Mouse (Mus musculus): ENCODE results near the gene Samd1. TPM values are rescaled to one million over a fixed set of nuclear protein-coding genes. Genes with fewer than 3 reads are reported as not detected.

The Samd1 gene
- polyA plus RNA-seq, 3 experiments from 2014 or later, result 5.0 to 7.3 (median 6.5) TPM

Other genes with a start within 250 kb of the Samd1 start
- 10 to 100 TPM in 2 of 3 experiments, 1 to 10 TPM in 1; 5.1 to 13.8 (median 11.3) TPM for gene Adgrl1, start 97.6 kb upstream of the Samd1 start, polyA plus RNA-seq (2017; shearing (Covaris generic))
- 1 to 10 TPM in 1 of 3 experiments, under 1 TPM in 2; 0.16 to 1.5 (median 0.52) TPM for gene Gm10644, start 42.5 kb upstream of the Samd1 start, polyA plus RNA-seq (2017; shearing (Covaris generic))
- gene Asf1b, start 42.2 kb upstream of the Samd1 start, polyA plus RNA-seq (2017; shearing (Covaris generic)), result 100 to 1,000 TPM in 1 of 3 experiments, 10 to 100 TPM in 2; 26.0 to 159 (median 26.4) TPM
- gene Prkaca, start 24.7 kb upstream of the Samd1 start, polyA plus RNA-seq (2017; shearing (Covaris generic)), result 10 to 100 TPM; 16.3 to 20.1 (median 18.8) TPM
- under 1 TPM in 2 of 3 experiments, not detected in 1; 0.51 to 0.70 TPM for gene 1700067K01Rik, start 3.8 kb downstream of the Samd1 start, polyA plus RNA-seq (2017; shearing (Covaris generic))
- gene 2210011C24Rik, start 14.5 kb downstream of the Samd1 start, polyA plus RNA-seq (2017; shearing (Covaris generic)), result 1 to 10 TPM in 2 of 3 experiments, not detected in 1; 1.2 to 2.5 TPM
- gene Palm3, start 23.8 kb downstream of the Samd1 start, polyA plus RNA-seq (2017; shearing (Covaris generic)), result 1 to 10 TPM; 1.6 to 3.7 (median 2.8) TPM
- gene Il27ra, start 44.9 kb downstream of the Samd1 start, polyA plus RNA-seq (2017; shearing (Covaris generic)), result 100 to 1,000 TPM; 188 to 350 (median 272) TPM
- 10 to 100 TPM; 21.2 to 34.2 (median 31.9) TPM for gene Rln3, start 47.3 kb downstream of the Samd1 start, polyA plus RNA-seq (2017; shearing (Covaris generic))
- gene Gm10643, start 67.5 kb downstream of the Samd1 start, polyA plus RNA-seq (2017; shearing (Covaris generic)), result 1 to 10 TPM in 1 of 3 experiments, under 1 TPM in 2; 0.53 to 1.4 (median 0.91) TPM
- gene Rfx1, start 69.2 kb downstream of the Samd1 start, polyA plus RNA-seq (2017; shearing (Covaris generic)), result 10 to 100 TPM in 2 of 3 experiments, 1 to 10 TPM in 1; 9.4 to 13.2 (median 13.2) TPM
- gene Dcaf15, start 107.1 kb downstream of the Samd1 start, polyA plus RNA-seq (2017; shearing (Covaris generic)), result 10 to 100 TPM; 16.6 to 20.0 (median 18.6) TPM
- 10 to 100 TPM in 1 of 3 experiments, 1 to 10 TPM in 2; 8.5 to 32.9 (median 8.7) TPM for gene Podnl1, start 128.3 kb downstream of the Samd1 start, polyA plus RNA-seq (2017; shearing (Covaris generic))
- 10 to 100 TPM; 13.9 to 24.2 (median 21.3) TPM for gene Cc2d1a, start 150.3 kb downstream of the Samd1 start, polyA plus RNA-seq (2017; shearing (Covaris generic))
- gene 4930432K21Rik, start 150.4 kb downstream of the Samd1 start, polyA plus RNA-seq (2017; shearing (Covaris generic)), result 1 to 10 TPM in 2 of 3 experiments, not detected in 1; 1.5 to 1.6 TPM
- not detected for gene Nanos3, start 187.5 kb downstream of the Samd1 start, polyA plus RNA-seq (2017; shearing (Covaris generic))
- 1 to 10 TPM; 2.9 to 4.8 (median 4.4) TPM for gene Zswim4, start 239.4 kb downstream of the Samd1 start, polyA plus RNA-seq (2017; shearing (Covaris generic))